Mouse (Mus musculus): ENCODE results near the gene Gprc5a. TPM values are rescaled to one million over a fixed set of nuclear protein-coding genes. Genes with fewer than 3 reads are reported as not detected.

The Gprc5a gene
- polyA plus RNA-seq, 1 experiment = 0.06 TPM

DNA sequence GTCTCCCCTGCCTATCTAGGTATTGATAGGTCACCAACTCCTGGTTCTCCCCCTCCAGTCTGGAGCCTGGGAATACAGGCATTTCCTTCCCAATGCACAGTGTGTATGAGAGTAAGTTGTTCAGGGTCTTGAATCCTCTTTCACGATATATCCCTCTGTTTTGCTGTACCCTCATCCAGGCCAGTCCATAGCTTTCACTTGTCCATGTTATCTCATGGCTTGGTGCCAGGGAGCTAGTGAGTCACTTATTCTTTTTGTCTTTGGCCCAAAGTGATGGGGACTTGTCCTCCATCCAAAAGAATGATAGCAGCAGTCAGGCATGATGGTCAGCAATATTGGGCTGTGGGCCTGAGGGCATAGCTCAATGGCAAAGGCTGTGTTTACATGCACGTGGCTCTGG, 38.7 kb upstream of the Gprc5a start:
- TF ChIP-seq POLR2A (IDR thresholded peaks at IDR 0.05; ENCODE audit: control insufficient read depth, low read depth, low read length) (no peak), CTCF (IDR thresholded peaks at IDR 0.05; ENCODE audit: control insufficient read depth, insufficient read depth, insufficient replicate concordance, low read depth, low read length) (no peak)
- H3K27ac ChIP-seq (ENCODE audit: control insufficient read depth, insufficient read depth, low read depth, low read length) = no peak overlapping the region
- no peak overlapping the region for H3K4me3 ChIP-seq (ENCODE audit: control insufficient read depth, low read depth, low read length)
- H3K4me1 ChIP-seq (ENCODE audit: control insufficient read depth, insufficient read depth, low read length) = no peaks in the 10 kb centered on the region
- no peaks in the 10 kb centered on the region for H3K27me3 ChIP-seq (ENCODE audit: control insufficient read depth, insufficient read depth, low read length)
- no peaks in the 10 kb centered on the region; the same call in none of the 2 replicates for H3K36me3 ChIP-seq (ENCODE audit: control insufficient read depth, insufficient read depth, low read length)

DNA sequence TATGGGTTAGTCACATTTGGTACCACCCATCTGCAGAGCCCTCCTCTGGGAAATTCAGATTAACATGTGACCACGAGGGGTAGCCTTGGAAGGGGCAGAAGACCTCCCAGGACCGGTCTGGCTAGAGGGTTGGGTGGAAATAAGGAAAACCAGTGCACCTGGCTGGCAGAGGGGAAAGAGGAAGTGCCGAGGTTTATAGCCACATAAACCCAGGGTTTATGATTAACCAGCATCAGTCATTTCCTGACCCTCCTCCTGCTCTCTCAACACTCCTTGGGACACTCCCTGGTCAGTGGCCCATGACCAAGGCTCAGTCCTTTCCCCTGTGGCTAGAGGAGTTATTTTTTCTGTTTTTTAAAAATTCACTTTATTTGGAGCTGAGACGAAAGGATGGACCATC, 36.2 kb upstream of the Gprc5a start:
- Histone ChIP-seq H3K27ac (ENCODE audit: control insufficient read depth, insufficient read depth, low read depth, low read length) (no peak overlapping the region), H3K4me1 (ENCODE audit: control insufficient read depth, insufficient read depth, low read length) (no peaks in the 10 kb centered on the region; the same call in 1 of the 2 replicates)

DNA sequence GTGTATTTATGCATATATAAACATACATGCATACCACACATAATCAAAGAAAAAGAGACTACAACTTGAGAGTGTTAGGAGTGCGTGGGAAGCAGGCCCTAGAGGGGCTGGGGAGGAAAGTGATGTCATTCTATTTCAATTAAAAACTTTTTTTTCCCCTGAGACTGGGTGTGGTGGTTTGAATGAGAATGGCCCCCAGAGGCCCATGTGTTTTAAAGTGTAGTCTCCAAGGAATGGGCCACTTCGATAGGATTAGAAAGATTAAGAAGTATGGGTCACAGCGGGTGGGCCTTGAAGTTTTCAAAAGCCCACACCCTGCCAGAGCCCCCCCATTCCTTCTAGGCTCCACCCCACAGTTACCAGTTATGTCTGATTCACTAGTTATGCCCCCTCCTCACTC, 26.8 kb upstream of the Gprc5a start:
- TF ChIP-seq CTCF (IDR thresholded peaks at IDR 0.05; ENCODE audit: control insufficient read depth, insufficient read depth, insufficient replicate concordance, low read depth, low read length) (no peak), POLR2A (IDR thresholded peaks at IDR 0.05; ENCODE audit: control insufficient read depth, low read depth, low read length) (no peak)
- H3K27me3 ChIP-seq (ENCODE audit: control insufficient read depth, insufficient read depth, low read length) = no peaks in the 10 kb centered on the region
- H3K4me3 ChIP-seq (ENCODE audit: control insufficient read depth, low read depth, low read length) = no peak overlapping the region
- no peaks in the 10 kb centered on the region for H3K36me3 ChIP-seq (ENCODE audit: control insufficient read depth, insufficient read depth, low read length)
- no peaks in the 10 kb centered on the region; the same call in 1 of the 2 replicates for H3K4me1 ChIP-seq (ENCODE audit: control insufficient read depth, insufficient read depth, low read length)
- H3K27ac ChIP-seq (ENCODE audit: control insufficient read depth, insufficient read depth, low read depth, low read length) = no peak overlapping the region

More for the DNA sequence above, 36.2 kb upstream of the Gprc5a start:
- H3K27me3 ChIP-seq (ENCODE audit: control insufficient read depth, insufficient read depth, low read length) = no peaks in the 10 kb centered on the region
- H3K4me3 ChIP-seq (ENCODE audit: control insufficient read depth, low read depth, low read length) = no peak overlapping the region
- TF ChIP-seq POLR2A (IDR thresholded peaks at IDR 0.05; ENCODE audit: control insufficient read depth, low read depth, low read length) = no peak
- TF ChIP-seq CTCF (IDR thresholded peaks at IDR 0.05; ENCODE audit: control insufficient read depth, insufficient read depth, insufficient replicate concordance, low read depth, low read length) = no peak
- no peaks in the 10 kb centered on the region for H3K36me3 ChIP-seq (ENCODE audit: control insufficient read depth, insufficient read depth, low read length)

DNA sequence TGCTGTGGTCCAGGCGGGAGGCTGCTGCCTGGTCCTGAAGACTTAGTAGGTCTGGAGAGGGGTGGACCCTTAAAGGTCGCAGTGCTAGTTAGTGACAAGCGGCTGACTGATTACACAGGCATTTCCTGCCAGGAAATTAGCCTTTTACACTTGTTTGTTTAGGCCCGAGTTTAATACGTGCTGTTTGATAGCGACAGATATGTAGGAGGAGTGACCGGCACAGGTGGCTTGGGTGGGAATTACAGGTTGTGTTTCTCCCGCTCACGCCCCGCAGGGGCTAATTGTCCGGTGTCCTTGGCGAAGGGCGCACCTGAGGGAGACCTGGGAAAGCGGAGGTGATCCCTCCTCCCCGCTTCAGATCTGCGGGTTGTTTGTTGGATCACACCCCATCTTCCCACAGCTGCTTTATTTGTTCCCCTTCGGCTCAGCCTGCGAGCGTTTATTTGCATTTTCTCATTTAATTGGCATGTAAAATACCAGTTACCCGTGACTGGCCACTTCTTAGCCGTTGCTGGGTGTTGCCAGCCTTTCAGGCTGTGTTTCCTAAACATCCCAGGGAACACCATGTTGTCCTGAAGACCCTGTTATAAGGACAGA, 25.1 kb upstream of the Gprc5a start:
- TF ChIP-seq CTCF (IDR thresholded peaks at IDR 0.05; ENCODE audit: control insufficient read depth, insufficient read depth, insufficient replicate concordance, low read depth, low read length) = no peak
- no peak for TF ChIP-seq POLR2A (IDR thresholded peaks at IDR 0.05; ENCODE audit: control insufficient read depth, low read depth, low read length)
- no peaks in the 10 kb centered on the region for H3K36me3 ChIP-seq (ENCODE audit: control insufficient read depth, insufficient read depth, low read length)
- no peak overlapping the region for H3K4me3 ChIP-seq (ENCODE audit: control insufficient read depth, low read depth, low read length)
- no peaks in the 10 kb centered on the region for H3K4me1 ChIP-seq (ENCODE audit: control insufficient read depth, insufficient read depth, low read length)
- no peak overlapping the region for H3K27ac ChIP-seq (ENCODE audit: control insufficient read depth, insufficient read depth, low read depth, low read length)
- no peaks in the 10 kb centered on the region for H3K27me3 ChIP-seq (ENCODE audit: control insufficient read depth, insufficient read depth, low read length)

DNA sequence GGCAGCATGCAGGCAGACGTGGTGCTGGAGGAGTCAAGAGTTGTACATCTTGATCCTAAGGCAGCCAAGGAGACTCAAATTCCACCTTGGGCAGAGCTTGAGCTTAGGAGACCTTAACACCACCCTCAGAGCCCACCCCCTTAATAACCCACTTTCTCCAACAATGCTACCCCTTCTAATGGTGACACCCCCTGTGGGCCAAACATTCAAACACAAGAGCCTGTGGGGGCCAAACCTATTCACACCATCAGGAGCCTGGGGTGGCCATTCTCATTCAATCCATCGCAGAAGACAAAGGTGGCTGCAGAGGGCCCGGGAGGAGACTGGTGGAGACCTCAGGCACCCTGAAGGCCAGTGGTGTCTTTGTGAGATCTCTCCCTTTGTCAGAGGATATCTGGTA, 23.5 kb upstream of the Gprc5a start:
- TF ChIP-seq POLR2A (IDR thresholded peaks at IDR 0.05; ENCODE audit: control insufficient read depth, low read depth, low read length) (no peak), CTCF (IDR thresholded peaks at IDR 0.05; ENCODE audit: control insufficient read depth, insufficient read depth, insufficient replicate concordance, low read depth, low read length) (no peak)
- Histone ChIP-seq H3K36me3 (ENCODE audit: control insufficient read depth, insufficient read depth, low read length) (no peaks in the 10 kb centered on the region), H3K4me1 (ENCODE audit: control insufficient read depth, insufficient read depth, low read length) (no peaks in the 10 kb centered on the region), H3K4me3 (ENCODE audit: control insufficient read depth, low read depth, low read length) (no peak overlapping the region), H3K27ac (ENCODE audit: control insufficient read depth, insufficient read depth, low read depth, low read length) (no peak overlapping the region), H3K27me3 (ENCODE audit: control insufficient read depth, insufficient read depth, low read length) (no peaks in the 10 kb centered on the region)

DNA sequence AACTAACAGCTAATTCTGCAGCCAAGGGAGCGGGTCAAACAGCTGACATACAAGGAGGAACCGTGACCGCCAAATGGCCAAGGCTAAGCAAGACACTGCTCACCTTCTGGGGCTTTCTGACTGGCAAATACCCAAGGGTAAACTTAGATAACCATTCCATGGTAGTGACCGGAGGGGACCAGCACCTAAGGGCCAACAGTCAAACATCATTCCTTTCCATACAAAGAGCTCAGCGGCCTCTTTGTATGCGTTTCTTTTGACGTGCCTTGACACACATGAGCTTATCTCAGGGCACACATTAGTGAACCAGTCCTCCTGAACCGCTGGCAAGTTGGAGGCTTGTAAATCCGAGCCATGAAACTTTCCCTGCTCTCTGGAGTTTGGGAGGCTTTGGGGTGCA, 18.2 kb upstream of the Gprc5a start:
- no peak overlapping the region for H3K4me3 ChIP-seq (ENCODE audit: control insufficient read depth, low read depth, low read length)
- peaks cover 7% of the 10 kb centered on the region for H3K4me1 ChIP-seq (ENCODE audit: control insufficient read depth, insufficient read depth, low read length)
- H3K36me3 ChIP-seq (ENCODE audit: control insufficient read depth, insufficient read depth, low read length) = no peaks in the 10 kb centered on the region
- TF ChIP-seq POLR2A (IDR thresholded peaks at IDR 0.05; ENCODE audit: control insufficient read depth, low read depth, low read length) = no peak
- no peak for TF ChIP-seq CTCF (IDR thresholded peaks at IDR 0.05; ENCODE audit: control insufficient read depth, insufficient read depth, insufficient replicate concordance, low read depth, low read length)
- no peaks in the 10 kb centered on the region for H3K27me3 ChIP-seq (ENCODE audit: control insufficient read depth, insufficient read depth, low read length)
- no peak overlapping the region for H3K27ac ChIP-seq (ENCODE audit: control insufficient read depth, insufficient read depth, low read depth, low read length)

DNA sequence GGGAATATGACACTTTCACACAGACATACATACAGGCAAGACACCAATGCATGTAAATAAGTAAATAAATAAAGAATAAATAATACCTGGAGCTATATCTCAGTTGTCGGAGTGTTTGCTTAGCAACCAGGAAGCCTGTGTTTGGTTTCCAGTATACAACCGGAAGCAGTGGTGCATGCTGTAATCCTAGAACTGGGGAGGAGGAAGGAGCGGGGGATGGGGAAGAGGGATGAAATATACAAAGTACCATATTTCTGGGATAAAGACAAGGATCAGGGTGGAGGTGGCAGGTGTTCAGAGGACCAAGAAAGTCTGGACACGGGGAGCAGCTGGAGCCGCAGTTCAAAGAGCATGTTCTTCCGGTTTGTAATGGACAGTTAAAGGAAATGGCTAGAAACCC, 16.9 kb upstream of the Gprc5a start:
- Histone ChIP-seq H3K4me1 (ENCODE audit: control insufficient read depth, insufficient read depth, low read length) (peaks cover 7% of the 10 kb centered on the region), H3K27me3 (ENCODE audit: control insufficient read depth, insufficient read depth, low read length) (no peaks in the 10 kb centered on the region), H3K4me3 (ENCODE audit: control insufficient read depth, low read depth, low read length) (peak overlapping the region; percentile 78), H3K27ac (ENCODE audit: control insufficient read depth, insufficient read depth, low read depth, low read length) (no peak overlapping the region), H3K36me3 (ENCODE audit: control insufficient read depth, insufficient read depth, low read length) (no peaks in the 10 kb centered on the region)
- TF ChIP-seq CTCF (IDR thresholded peaks at IDR 0.05; ENCODE audit: control insufficient read depth, insufficient read depth, insufficient replicate concordance, low read depth, low read length) (no peak), POLR2A (IDR thresholded peaks at IDR 0.05; ENCODE audit: control insufficient read depth, low read depth, low read length) (no peak)

Measured in testis, adult 2 months (tissue).